Mouse (Mus musculus): ENCODE measurements at regions not wholly inside any gene's neighbourhood (a gene's known extent, or its start where the extent isn't known, plus 50 kb on each side); places are given as distances from the start of the nearest gene placed in this dataset.

DNA sequence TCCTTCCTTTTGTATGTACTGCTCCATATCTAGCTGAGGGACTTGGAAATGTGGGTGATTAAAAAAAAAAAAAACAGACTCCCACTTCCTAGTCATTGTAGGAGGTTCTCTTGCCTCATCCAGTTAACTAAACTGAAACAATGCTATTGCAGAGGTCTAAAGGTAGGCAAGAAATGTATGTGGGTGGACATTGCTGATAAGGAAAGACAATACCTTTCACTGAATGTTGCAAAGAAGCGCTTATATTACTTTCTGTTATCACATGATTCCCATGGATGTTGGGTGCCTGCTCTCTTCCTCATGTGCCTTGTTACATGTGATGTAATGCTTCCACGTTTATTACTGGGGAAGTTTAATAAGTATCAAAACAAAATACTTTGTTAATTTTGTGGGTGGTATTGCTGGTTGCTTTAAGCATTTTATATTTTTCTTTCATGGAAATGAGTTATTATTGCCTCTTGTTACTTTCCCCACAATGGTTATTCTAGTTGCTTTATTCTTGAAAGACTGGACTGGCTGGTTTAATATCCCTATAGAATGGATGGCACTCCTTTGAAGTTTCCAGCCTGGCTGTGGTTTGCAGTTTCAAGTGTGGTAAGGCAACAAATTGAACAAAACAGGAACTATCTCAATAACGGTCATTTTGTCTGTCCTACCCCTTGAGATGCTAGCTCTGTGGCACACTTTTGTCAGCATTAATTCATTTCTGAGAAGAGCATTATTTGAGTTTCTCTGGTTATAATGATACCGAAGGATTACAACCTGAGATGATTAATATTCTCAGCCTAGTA is 403.9 kb upstream of the Frg1 start:
- H3K27me3 ChIP-seq (ENCODE audit: control insufficient read depth, insufficient read depth, insufficient read length) = no peaks in the 10 kb centered on the region
- H3K79me3 ChIP-seq (ENCODE audit: low read depth) = no peaks in the 10 kb centered on the region
- no peak overlapping the region for H3ac ChIP-seq (ENCODE audit: control insufficient read depth, insufficient read length, low read depth)
- no peaks in the 10 kb centered on the region for H3K36me3 ChIP-seq (ENCODE audit: control insufficient read depth, insufficient read depth)
- no peaks in the 10 kb centered on the region for H3K79me2 ChIP-seq (ENCODE audit: control insufficient read depth, insufficient read depth)
- TF ChIP-seq MAX (IDR thresholded peaks at IDR 0.05) (no peak), CTCF (IDR thresholded peaks at IDR 0.05; ENCODE audit: control insufficient read depth, insufficient read depth, insufficient read length) (no peak), FOSL1 (IDR thresholded peaks at IDR 0.05; ENCODE audit: insufficient read depth, low read length, poor library complexity, severe bottlenecking) (no peak), CEBPB (IDR thresholded peaks at IDR 0.05; ENCODE audit: low read depth) (no peak), MYOD1 (IDR thresholded peaks at IDR 0.05; ENCODE audit: control insufficient read depth, insufficient read length, low read depth) (no peak), USF1 (IDR thresholded peaks at IDR 0.05; ENCODE audit: low read depth) (no peak), MYOG (IDR thresholded peaks at IDR 0.05; ENCODE audit: control insufficient read depth, extremely low read depth, insufficient read length) (no peak)
- no peak overlapping the region for H3K4me3 ChIP-seq (ENCODE audit: insufficient read depth, poor library complexity, severe bottlenecking)

DNA sequence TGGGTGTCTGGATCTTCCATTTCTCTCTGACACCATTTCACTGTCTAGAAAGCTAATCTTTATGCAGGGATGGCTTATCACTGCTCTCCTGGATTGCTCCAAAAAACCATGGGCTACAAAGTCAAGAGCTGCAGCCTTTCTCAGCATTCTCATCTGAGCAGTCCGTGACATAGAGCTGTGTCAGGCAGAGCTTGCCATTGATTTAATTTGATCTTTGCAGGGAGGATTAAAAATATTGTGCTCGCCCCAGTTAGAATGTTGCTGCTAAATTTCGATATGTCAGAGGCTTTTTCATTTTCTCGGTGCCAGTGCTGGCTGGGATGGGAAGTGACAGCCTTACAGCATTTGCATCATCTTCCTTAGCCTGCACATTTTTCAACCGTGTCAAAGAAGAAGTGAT is 401.7 kb upstream of the Frg1 start:
- H3K27me3 ChIP-seq (ENCODE audit: control insufficient read depth, insufficient read depth, insufficient read length) = no peaks in the 10 kb centered on the region
- TF ChIP-seq MAX (IDR thresholded peaks at IDR 0.05) = no peak
- TF ChIP-seq CEBPB (IDR thresholded peaks at IDR 0.05; ENCODE audit: low read depth) = no peak
- no peak for TF ChIP-seq MYOG (IDR thresholded peaks at IDR 0.05; ENCODE audit: control insufficient read depth, extremely low read depth, insufficient read length)
- no peak for TF ChIP-seq USF1 (IDR thresholded peaks at IDR 0.05; ENCODE audit: low read depth)
- TF ChIP-seq FOSL1 (IDR thresholded peaks at IDR 0.05; ENCODE audit: insufficient read depth, low read length, poor library complexity, severe bottlenecking) = no peak
- no peak for TF ChIP-seq MYOD1 (IDR thresholded peaks at IDR 0.05; ENCODE audit: control insufficient read depth, insufficient read length, low read depth)
- TF ChIP-seq CTCF (IDR thresholded peaks at IDR 0.05; ENCODE audit: control insufficient read depth, insufficient read depth, insufficient read length) = no peak
- H3K36me3 ChIP-seq (ENCODE audit: control insufficient read depth, insufficient read depth) = no peaks in the 10 kb centered on the region
- no peak overlapping the region for H3ac ChIP-seq (ENCODE audit: control insufficient read depth, insufficient read length, low read depth)
- no peaks in the 10 kb centered on the region for H3K79me3 ChIP-seq (ENCODE audit: low read depth)
- H3K79me2 ChIP-seq (ENCODE audit: control insufficient read depth, insufficient read depth) = no peaks in the 10 kb centered on the region
- H3K4me3 ChIP-seq (ENCODE audit: insufficient read depth, poor library complexity, severe bottlenecking) = no peak overlapping the region

DNA sequence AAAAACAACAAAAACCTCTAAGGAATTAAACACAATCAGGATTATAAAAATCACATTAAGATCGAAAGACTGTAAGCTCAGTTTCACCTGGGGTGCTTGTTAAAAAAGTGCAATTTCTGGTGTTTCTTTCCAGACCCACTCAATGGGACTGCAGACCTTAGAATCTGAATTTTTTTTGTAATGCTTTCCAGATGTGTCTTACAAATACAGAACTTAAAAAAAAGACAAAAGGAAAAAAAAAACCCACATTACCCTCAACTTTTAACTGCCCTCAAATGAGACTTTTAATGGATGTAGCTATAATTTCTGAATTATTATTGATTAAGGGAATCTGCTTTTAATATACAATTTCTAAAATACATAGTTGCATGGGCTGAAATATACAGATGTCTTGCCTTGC is 401.2 kb upstream of the Frg1 start:
- no peak overlapping the region for H3ac ChIP-seq (ENCODE audit: control insufficient read depth, insufficient read length, low read depth)
- TF ChIP-seq CEBPB (IDR thresholded peaks at IDR 0.05; ENCODE audit: low read depth) (no peak), CTCF (IDR thresholded peaks at IDR 0.05; ENCODE audit: control insufficient read depth, insufficient read depth, insufficient read length) (no peak), USF1 (IDR thresholded peaks at IDR 0.05; ENCODE audit: low read depth) (no peak), MAX (IDR thresholded peaks at IDR 0.05) (no peak), MYOG (IDR thresholded peaks at IDR 0.05; ENCODE audit: control insufficient read depth, extremely low read depth, insufficient read length) (no peak), MYOD1 (IDR thresholded peaks at IDR 0.05; ENCODE audit: control insufficient read depth, insufficient read length, low read depth) (no peak), FOSL1 (IDR thresholded peaks at IDR 0.05; ENCODE audit: insufficient read depth, low read length, poor library complexity, severe bottlenecking) (no peak)
- H3K36me3 ChIP-seq (ENCODE audit: control insufficient read depth, insufficient read depth) = no peaks in the 10 kb centered on the region
- H3K4me3 ChIP-seq (ENCODE audit: insufficient read depth, poor library complexity, severe bottlenecking) = no peak overlapping the region
- no peaks in the 10 kb centered on the region for H3K27me3 ChIP-seq (ENCODE audit: control insufficient read depth, insufficient read depth, insufficient read length)
- H3K79me2 ChIP-seq (ENCODE audit: control insufficient read depth, insufficient read depth) = no peaks in the 10 kb centered on the region
- H3K79me3 ChIP-seq (ENCODE audit: low read depth) = no peaks in the 10 kb centered on the region

DNA sequence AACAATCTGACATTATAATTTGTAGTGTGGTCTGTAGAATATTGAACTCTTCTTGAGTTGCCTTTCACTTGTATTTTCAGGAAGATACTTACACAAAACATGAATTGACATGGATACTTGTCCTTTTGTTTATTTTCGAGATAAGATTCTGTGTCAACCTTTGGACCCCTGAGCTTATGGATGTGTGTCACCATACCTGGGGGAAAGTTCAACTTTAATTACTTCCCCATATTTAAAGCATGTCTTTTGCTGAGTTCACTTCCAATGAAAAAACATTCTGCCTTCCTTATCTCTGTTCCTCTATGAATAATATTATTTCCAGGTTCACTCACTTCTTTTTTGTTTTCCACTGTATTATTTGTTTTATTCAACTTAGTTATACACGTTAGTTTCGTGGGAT is 398.4 kb upstream of the Frg1 start:
- Histone ChIP-seq H3K79me3 (ENCODE audit: low read depth) (no peaks in the 10 kb centered on the region), H3K27me3 (ENCODE audit: control insufficient read depth, insufficient read depth, insufficient read length) (no peaks in the 10 kb centered on the region), H3K79me2 (ENCODE audit: control insufficient read depth, insufficient read depth) (no peaks in the 10 kb centered on the region), H3K4me3 (ENCODE audit: insufficient read depth, poor library complexity, severe bottlenecking) (no peak overlapping the region), H3K36me3 (ENCODE audit: control insufficient read depth, insufficient read depth) (no peaks in the 10 kb centered on the region), H3ac (ENCODE audit: control insufficient read depth, insufficient read length, low read depth) (no peak overlapping the region)
- TF ChIP-seq MAX (IDR thresholded peaks at IDR 0.05) (no peak), FOSL1 (IDR thresholded peaks at IDR 0.05; ENCODE audit: insufficient read depth, low read length, poor library complexity, severe bottlenecking) (no peak), USF1 (IDR thresholded peaks at IDR 0.05; ENCODE audit: low read depth) (no peak), CTCF (IDR thresholded peaks at IDR 0.05; ENCODE audit: control insufficient read depth, insufficient read depth, insufficient read length) (no peak), CEBPB (IDR thresholded peaks at IDR 0.05; ENCODE audit: low read depth) (no peak), MYOG (IDR thresholded peaks at IDR 0.05; ENCODE audit: control insufficient read depth, extremely low read depth, insufficient read length) (no peak), MYOD1 (IDR thresholded peaks at IDR 0.05; ENCODE audit: control insufficient read depth, insufficient read length, low read depth) (no peak)

DNA sequence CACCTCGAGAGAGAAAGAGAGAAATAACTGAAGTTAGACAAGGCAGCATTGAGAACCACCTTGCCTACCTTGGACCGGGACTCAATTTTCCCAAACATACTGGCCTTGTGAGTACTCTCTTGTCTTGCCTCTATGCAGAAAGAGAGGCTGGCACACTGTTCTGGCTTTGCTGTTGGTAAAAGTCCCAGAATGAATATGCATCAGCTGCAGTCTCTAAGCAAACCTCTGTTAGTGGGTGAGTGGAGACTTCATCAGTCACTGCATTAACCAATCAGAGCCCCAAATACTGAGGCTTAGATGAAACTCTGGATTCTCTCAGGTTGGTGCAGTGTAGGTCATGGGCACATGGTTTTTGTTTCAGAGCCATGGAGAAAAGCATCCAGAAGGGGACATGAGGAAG is 378.8 kb upstream of the Frg1 start:
- Histone ChIP-seq H3K79me2 (ENCODE audit: control insufficient read depth, insufficient read depth) (no peaks in the 10 kb centered on the region), H3K79me3 (ENCODE audit: low read depth) (no peaks in the 10 kb centered on the region), H3ac (ENCODE audit: control insufficient read depth, insufficient read length, low read depth) (no peak overlapping the region), H3K36me3 (ENCODE audit: control insufficient read depth, insufficient read depth) (no peaks in the 10 kb centered on the region), H3K27me3 (ENCODE audit: control insufficient read depth, insufficient read depth, insufficient read length) (no peaks in the 10 kb centered on the region), H3K4me3 (ENCODE audit: insufficient read depth, poor library complexity, severe bottlenecking) (no peak overlapping the region)
- TF ChIP-seq CEBPB (IDR thresholded peaks at IDR 0.05; ENCODE audit: low read depth) (no peak), MYOD1 (IDR thresholded peaks at IDR 0.05; ENCODE audit: control insufficient read depth, insufficient read length, low read depth) (no peak), MAX (IDR thresholded peaks at IDR 0.05) (no peak), FOSL1 (IDR thresholded peaks at IDR 0.05; ENCODE audit: insufficient read depth, low read length, poor library complexity, severe bottlenecking) (no peak), MYOG (IDR thresholded peaks at IDR 0.05; ENCODE audit: control insufficient read depth, extremely low read depth, insufficient read length) (no peak), USF1 (IDR thresholded peaks at IDR 0.05; ENCODE audit: low read depth) (no peak), CTCF (IDR thresholded peaks at IDR 0.05; ENCODE audit: control insufficient read depth, insufficient read depth, insufficient read length) (no peak)

Measured in C2C12 (cell line).